Mouse (Mus musculus): ENCODE results near the gene Pced1a. TPM values are rescaled to one million over a fixed set of nuclear protein-coding genes. Genes with fewer than 3 reads are reported as not detected.

The Pced1a gene
- total and polyA plus RNA-seq, 3 experiments: 6.5 to 13.7 TPM; not detected in 1

GRCm38 (mm10) chr2:130404939-130405338 lies 19.6 kb downstream of the Pced1a start, which contains the start of the genes Gm28372 and 1700020A23Rik:
Gene Gm28372 (plus strand): TSS chr2:130405239.
Gene 1700020A23Rik (plus strand): TSS chr2:130405259.
- DNase-seq (ENCODE audit: low read depth, low spot score): no peak
- no peaks in the 10 kb centered on the region for H3K9me3 ChIP-seq (replicated peaks; ENCODE audit: insufficient read depth, low read length)
- 0 out of 4 replicates have a peak, but pooled peaks cover 0 to 2% of the 10 kb centered on the region in 2 experiments for H3K27me3 ChIP-seq (ENCODE audit: control insufficient read depth in 1 of 2, insufficient read depth in 2 of 2, low read length in 2 of 2)
- no peak for TF ChIP-seq MXI1 (IDR thresholded peaks at IDR 0.05; ENCODE audit: low read depth, low read length)
- TF ChIP-seq HCFC1 (IDR thresholded peaks at IDR 0.05; ENCODE audit: low read depth, low read length): no peak
- no peak for TF ChIP-seq JUND (IDR thresholded peaks at IDR 0.05; ENCODE audit: low read depth, low read length)
- no peak for TF ChIP-seq ETS1 (IDR thresholded peaks at IDR 0.05; ENCODE audit: low read depth, low read length)
- TF ChIP-seq MAFK (IDR thresholded peaks at IDR 0.05; ENCODE audit: borderline replicate concordance, low read depth, low read length): no peak
- TF ChIP-seq TCF12 (IDR thresholded peaks at IDR 0.05; ENCODE audit: low read depth, low read length): no peak
- no peak for TF ChIP-seq USF1 (IDR thresholded peaks at IDR 0.05; ENCODE audit: low read depth, low read length)
- TF ChIP-seq MYB (IDR thresholded peaks at IDR 0.05; ENCODE audit: low read depth, low read length): no peak
- no peak for TF ChIP-seq RCOR1 (IDR thresholded peaks at IDR 0.05; ENCODE audit: low read depth, low read length)
- H3K36me3 ChIP-seq (ENCODE audit: control insufficient read depth in 1 of 2, insufficient read depth in 2 of 2, low read length in 2 of 2): no peaks in the 10 kb centered on the region
- no peak within 1 kb of the TSS for H3K9ac ChIP-seq (ENCODE audit: control insufficient read depth, low read depth, low read length, poor library complexity, severe bottlenecking)
- peaks cover 0 to 3% of the 10 kb centered on the region in 2 experiments; a peak in 2 of 4 replicates for H3K4me1 ChIP-seq (ENCODE audit: control insufficient read depth in 1 of 2, insufficient read depth in 2 of 2, low read length in 2 of 2)
- no peaks in the 10 kb centered on the region for H3K79me2 ChIP-seq (ENCODE audit: control insufficient read depth, insufficient read depth, low read length, poor library complexity)
- H3K27ac ChIP-seq (ENCODE audit: control insufficient read depth, low read depth, low read length): no peak within 1 kb of the TSS
- H3K4me3 ChIP-seq (ENCODE audit: control insufficient read depth in 1 of 2, insufficient read depth in 1 of 2, low read depth in 2 of 2, low read length in 2 of 2): no peak within 1 kb of the TSS

- 0 out of 4 replicates have a peak, but pooled peaks cover 0 to 2% of the 10 kb centered on the region in 2 experiments for H3K27me3 ChIP-seq (ENCODE audit: control insufficient read depth in 1 of 2, insufficient read depth in 2 of 2, low read length in 2 of 2)
- H3K9me3 ChIP-seq (replicated peaks; ENCODE audit: insufficient read depth, low read length): no peaks in the 10 kb centered on the region
- no peak overlapping the region for H3K9ac ChIP-seq (ENCODE audit: control insufficient read depth, low read depth, low read length, poor library complexity, severe bottlenecking)
- TF ChIP-seq RCOR1 (IDR thresholded peaks at IDR 0.05; ENCODE audit: low read depth, low read length) (no peak), ZNF384 (IDR thresholded peaks at IDR 0.05; ENCODE audit: low read depth, low read length) (no peak), NRF1 (IDR thresholded peaks at IDR 0.05; ENCODE audit: insufficient read depth, low read depth, low read length, poor library complexity, severe bottlenecking) (no peak), KAT2A (conservative IDR thresholded peaks at IDR 0.05; ENCODE audit: low read depth, low read length) (no peak), POLR2AphosphoS2 (IDR thresholded peaks at IDR 0.05; ENCODE audit: low read length) (no peak), SIN3A (IDR thresholded peaks at IDR 0.05; ENCODE audit: low read length) (no peak), NELFE (IDR thresholded peaks at IDR 0.05; ENCODE audit: low read depth, low read length) (no peak), ETS1 (IDR thresholded peaks at IDR 0.05; ENCODE audit: low read depth, low read length) (no peak)
- H3K36me3 ChIP-seq (ENCODE audit: control insufficient read depth in 1 of 2, insufficient read depth in 2 of 2, low read length in 2 of 2): no peaks in the 10 kb centered on the region; a peak in 1 of 4 replicates
- no peak overlapping the region for H3K27ac ChIP-seq (ENCODE audit: control insufficient read depth, low read depth, low read length)
- peaks cover under 1 to 5% of the 10 kb centered on the region in 2 experiments; a peak in 3 of 4 replicates for H3K4me1 ChIP-seq (ENCODE audit: control insufficient read depth in 1 of 2, insufficient read depth in 2 of 2, low read length in 2 of 2)
- no peak for DNase-seq (ENCODE audit: low read depth, low spot score)
- H3K79me2 ChIP-seq (ENCODE audit: control insufficient read depth, insufficient read depth, low read length, poor library complexity): no peaks in the 10 kb centered on the region; the same call in 1 of the 2 replicates
- H3K4me3 ChIP-seq (ENCODE audit: control insufficient read depth in 1 of 2, insufficient read depth in 1 of 2, low read depth in 2 of 2, low read length in 2 of 2): no peak overlapping the region
Measured at GRCm38 (mm10) chr2:130401891-130402290, 22.6 kb downstream of the Pced1a start.
